Mouse (Mus musculus): Measurements from ENCODE around the gene Spire2.

GRCm38 (mm10) chr8:123412560-123413170, 80.2 kb downstream of the Spire2 start:
- no peak for TF ChIP-seq CTCF (IDR thresholded peaks at IDR 0.05; ENCODE audit: low read depth)
- TF ChIP-seq EP300 (IDR thresholded peaks at IDR 0.05; ENCODE audit: low read depth), result no peak

Measured in liver, postnatal 0 days (tissue).